Mouse (Mus musculus) hindbrain, embryonic 12.5 days (tissue): ENCODE measurements around the gene Pigv. TPM values are rescaled to one million over a fixed set of nuclear protein-coding genes. Genes with fewer than 3 reads are reported as not detected.
A peak's percentile ranks its signal among the peaks of the same experiment; 100 is the strongest.

Experiments used
- ATAC-seq: fragments of 200-750 bp; cut with Nextera tagmentation; 2 replicates; pipeline ENCODE4 v1.8.0; 2017; ENCODE audit warnings: moderate TSS enrichment; ENCODE audit not compliant: low FRiP score
- H3K27ac ChIP-seq: fragments of 300-500 bp; sonication (generic); 2 replicates; pipeline ENCODE4 v1.5.1; 2016; ENCODE audit warnings: mild to moderate bottlenecking
- H3K27me3 ChIP-seq: fragments of 300-500 bp; sonication (generic); 2 replicates; pipeline ENCODE4 v1.6.1; 2016; ENCODE audit warnings: mild to moderate bottlenecking
- H3K36me3 ChIP-seq: fragments of 300-500 bp; sonication (generic); 2 replicates; pipeline ENCODE4 v1.6.1; 2016; ENCODE audit warnings: mild to moderate bottlenecking
- H3K4me1 ChIP-seq: fragments of 300-500 bp; sonication (generic); 2 replicates; pipeline ENCODE4 v1.6.1; 2016
- H3K4me2 ChIP-seq: fragments of 300-500 bp; sonication (generic); replicated peaks from 2 replicates; pipeline ENCODE4 v1.6.1; 2016; ENCODE audit warnings: mild to moderate bottlenecking
- H3K4me3 ChIP-seq: fragments of 300-500 bp; sonication (generic); 2 replicates; pipeline ENCODE4 v1.5.1; 2016; ENCODE audit warnings: mild to moderate bottlenecking
- H3K9ac ChIP-seq: fragments of 300-500 bp; sonication (generic); 2 replicates; pipeline ENCODE4 v1.6.1; 2016; ENCODE audit warnings: mild to moderate bottlenecking, moderate library complexity
- H3K9me3 ChIP-seq: fragments of 300-500 bp; sonication (generic); replicated peaks from 2 replicates; pipeline ENCODE4 v1.6.1; 2016; ENCODE audit warnings: mild to moderate bottlenecking
- WGBS: fragments of 180-500 bp; shearing (Covaris S2); methylation state at CpG from one replicate; pipeline ENCODE4 v1.1.7; 2016; 5-methylcytosine and 5-hydroxymethylcytosine counted together
- polyA plus RNA-seq: library from polyadenylated mRNA; unstranded; fragments of >200 nt; fragmentation: Nextera tagmentation; extraction: Ambion mirVana; gene quantifications from 2 replicates; pipeline ENCODE4 v1.2.1, GENCODE M21; 2016

Gene Pigv
- polyA plus RNA-seq, 1 experiment from 2014 or later, result 18.6 TPM

DNA sequence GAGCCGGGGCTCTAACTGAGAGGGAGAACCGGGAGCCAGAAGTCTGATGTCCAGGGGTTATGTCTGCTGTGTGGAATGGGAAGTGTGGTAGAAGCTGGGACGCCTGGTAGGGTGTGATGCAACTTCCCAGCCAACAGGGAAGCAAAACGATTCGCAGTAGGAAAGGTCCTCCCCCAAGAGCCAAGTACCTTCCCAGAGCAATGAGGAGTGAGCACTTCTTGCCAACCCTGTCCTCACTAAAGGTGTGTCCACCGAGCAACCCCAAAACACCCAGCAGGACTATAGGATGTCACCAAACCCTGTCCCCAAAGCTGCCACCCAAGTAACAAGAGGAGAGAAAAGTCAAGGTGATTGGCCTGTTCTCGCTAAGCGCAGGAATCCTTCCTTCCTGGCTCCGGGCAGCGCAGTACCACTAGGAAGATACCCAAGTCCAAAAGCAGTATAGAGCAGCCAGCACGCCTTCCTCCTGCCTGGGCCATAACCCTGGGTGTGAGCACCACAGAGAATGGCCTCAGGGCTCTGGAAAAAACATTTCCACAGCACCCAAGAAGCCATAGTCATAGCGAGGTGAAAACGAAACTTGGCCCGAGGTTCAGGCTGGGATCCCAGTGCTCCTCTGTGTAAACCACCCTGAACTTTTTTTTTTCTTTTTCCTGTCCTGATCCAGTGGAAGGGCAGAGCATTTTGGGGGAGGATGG lies 41.2 kb downstream of the Pigv start:
- Histone ChIP-seq H3K9me3 (no peaks in the 10 kb centered on the region), H3K4me1 (peaks cover 19% of the 10 kb centered on the region), H3K4me2 (0 out of 2 replicates have a peak overlapping the region, but pooled peaks have one; percentile 11), H3K27me3 (no peaks in the 10 kb centered on the region), H3K27ac (no peak overlapping the region), H3K4me3 (no peak overlapping the region), H3K36me3 (peaks cover 8% of the 10 kb centered on the region; the same call in 1 of the 2 replicates), H3K9ac (no peak overlapping the region; the same call in 1 of the 2 replicates)
- WGBS, result 89% methylated on average over 14 of the region's 14 CpGs
- ATAC-seq, result no peak

DNA sequence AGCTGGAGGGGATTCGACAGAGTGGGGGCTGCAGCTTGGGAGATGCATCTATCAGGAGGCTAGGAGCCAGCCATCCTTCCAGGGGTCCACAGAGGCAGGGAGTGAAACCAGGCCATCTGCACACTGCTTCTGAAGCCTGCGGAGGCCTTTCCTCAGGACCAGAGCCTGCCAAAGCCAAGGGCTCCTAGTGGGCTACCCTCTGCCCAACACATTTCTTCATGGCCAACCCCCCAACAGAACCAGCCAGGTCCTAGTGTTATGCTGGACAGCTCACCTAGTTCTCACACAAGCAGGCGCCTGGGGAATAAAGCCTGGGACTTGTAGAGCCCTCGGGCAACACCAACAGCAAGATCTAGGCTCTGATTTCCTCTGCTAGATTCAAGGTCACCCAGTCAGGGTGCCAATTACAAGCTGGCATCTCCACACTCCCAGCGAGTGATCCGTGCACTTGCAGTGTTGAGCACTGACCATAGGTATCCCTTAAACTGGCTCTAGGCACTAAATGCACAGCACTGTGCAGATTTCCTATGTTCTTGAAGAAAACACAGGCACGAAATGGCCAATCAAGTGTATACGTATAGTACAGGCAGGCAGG lies 42.0 kb downstream of the Pigv start:
- H3K4me2 ChIP-seq, result no peak overlapping the region
- no peaks in the 10 kb centered on the region for H3K27me3 ChIP-seq
- ATAC-seq, result no peak
- WGBS, result 90% methylated on average over 8 of the region's 8 CpGs
- no peaks in the 10 kb centered on the region for H3K9me3 ChIP-seq
- H3K4me3 ChIP-seq, result no peak overlapping the region
- peaks cover 16% of the 10 kb centered on the region for H3K36me3 ChIP-seq
- H3K27ac ChIP-seq, result no peak overlapping the region
- no peak overlapping the region; the same call in 1 of the 2 replicates for H3K9ac ChIP-seq
- H3K4me1 ChIP-seq, result peaks cover 19% of the 10 kb centered on the region

DNA sequence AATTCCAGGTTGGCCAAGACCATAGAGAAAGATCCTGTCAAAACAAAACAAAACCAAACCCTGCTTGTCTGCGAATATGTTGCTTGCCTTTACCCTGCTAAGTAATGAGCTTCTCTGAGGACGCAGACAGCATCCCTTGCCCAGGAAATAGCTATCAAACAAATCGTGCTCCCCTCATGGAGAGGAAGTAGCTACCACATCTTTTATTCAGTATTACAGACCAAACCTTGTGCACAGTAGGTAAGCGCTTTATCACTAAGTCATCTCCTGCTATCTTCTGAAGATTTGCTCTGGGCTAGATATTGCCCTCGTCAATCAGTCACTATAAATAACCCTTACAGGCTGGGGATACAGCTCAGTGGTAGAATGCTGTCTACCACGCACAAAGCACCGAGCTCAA lies 43.3 kb downstream of the Pigv start:
- Histone ChIP-seq H3K27me3 (no peaks in the 10 kb centered on the region), H3K4me1 (peaks cover 19% of the 10 kb centered on the region), H3K9ac (no peak overlapping the region), H3K36me3 (peaks cover 26% of the 10 kb centered on the region), H3K4me3 (no peak overlapping the region), H3K27ac (no peak overlapping the region), H3K9me3 (no peaks in the 10 kb centered on the region), H3K4me2 (no peak overlapping the region)
- 85% methylated on average over 7 of the region's 7 CpGs for WGBS
- no peak for ATAC-seq

DNA sequence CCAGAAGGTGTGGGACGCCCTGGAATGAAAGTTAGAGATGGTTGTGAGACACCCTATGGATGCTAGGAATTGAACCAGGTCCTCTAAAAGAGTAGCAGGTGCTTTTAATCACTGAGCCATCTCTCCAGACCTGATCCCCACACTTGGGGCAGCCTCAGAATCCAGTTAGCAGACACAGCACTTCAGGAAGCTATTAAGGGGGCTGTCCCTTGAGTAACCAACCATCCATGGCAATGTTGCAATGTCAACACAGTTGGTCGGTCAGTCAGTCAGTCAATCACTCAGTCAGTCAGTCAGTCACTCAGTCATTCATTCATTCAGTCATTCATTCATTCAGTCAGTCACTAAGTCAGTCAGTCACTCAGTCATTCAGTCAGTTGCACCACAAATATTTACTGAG lies 43.9 kb downstream of the Pigv start:
- Histone ChIP-seq H3K27me3 (no peaks in the 10 kb centered on the region), H3K27ac (no peak overlapping the region), H3K9me3 (no peaks in the 10 kb centered on the region), H3K4me2 (no peak overlapping the region), H3K36me3 (peaks cover 31% of the 10 kb centered on the region), H3K4me3 (no peak overlapping the region), H3K9ac (no peak overlapping the region), H3K4me1 (peaks cover 19% of the 10 kb centered on the region)
- ATAC-seq, result no peak
- WGBS, result 90% methylated on average over 2 of the region's 2 CpGs

DNA sequence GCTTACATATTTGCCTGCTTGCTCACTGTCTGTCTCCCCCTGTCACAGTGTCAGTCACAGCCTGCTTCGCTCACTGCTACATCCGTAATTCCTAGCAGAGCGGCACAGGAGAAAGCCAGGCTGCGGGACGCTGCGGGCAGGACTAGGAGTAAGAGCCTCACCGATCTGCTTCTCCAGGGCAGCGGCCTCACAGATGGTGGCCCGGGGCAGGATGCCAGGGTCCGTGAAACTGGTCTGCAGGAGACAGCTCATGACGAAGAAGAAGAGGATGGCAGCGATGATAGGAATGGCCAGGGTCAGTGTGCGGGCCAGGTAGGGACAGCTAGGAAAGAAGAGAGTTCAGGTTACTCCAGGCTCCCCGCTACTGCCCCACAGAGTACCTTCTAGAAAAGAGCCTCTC lies 45.4 kb downstream of the Pigv start:
- Histone ChIP-seq H3K4me1 (peaks cover 13% of the 10 kb centered on the region), H3K36me3 (peaks cover 31% of the 10 kb centered on the region), H3K9ac (no peak overlapping the region), H3K9me3 (no peaks in the 10 kb centered on the region), H3K27ac (no peak overlapping the region), H3K4me2 (no peak overlapping the region), H3K27me3 (no peaks in the 10 kb centered on the region), H3K4me3 (no peak overlapping the region)
- no peak for ATAC-seq
- 94% methylated on average over 14 of the region's 14 CpGs for WGBS

DNA sequence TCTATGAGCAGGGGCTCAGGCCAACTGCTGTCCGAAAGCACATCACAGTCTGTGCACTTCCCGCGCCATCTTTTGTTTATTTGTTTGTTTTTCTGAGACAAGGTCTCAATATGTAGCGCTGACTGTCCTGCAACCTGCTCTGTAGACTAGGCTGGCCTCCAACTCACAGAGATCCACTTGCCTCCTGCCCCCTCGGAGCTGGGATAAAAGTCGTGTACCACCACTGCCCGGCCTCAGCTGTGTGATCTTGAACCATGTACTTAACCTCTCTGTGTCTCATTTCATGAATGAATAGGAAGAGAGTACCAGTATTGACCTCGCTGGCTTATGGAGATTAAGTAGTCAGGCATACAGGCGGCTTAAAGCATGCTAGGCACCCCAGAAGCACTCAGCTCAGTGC lies 45.8 kb downstream of the Pigv start:
- Histone ChIP-seq H3K9me3 (no peaks in the 10 kb centered on the region), H3K36me3 (peaks cover 31% of the 10 kb centered on the region), H3K4me2 (no peak overlapping the region), H3K4me1 (peaks cover 9% of the 10 kb centered on the region), H3K27ac (no peak overlapping the region), H3K4me3 (no peak overlapping the region), H3K9ac (no peak overlapping the region), H3K27me3 (no peaks in the 10 kb centered on the region)
- 85% methylated on average over 9 of the region's 9 CpGs for WGBS
- no peak for ATAC-seq

DNA sequence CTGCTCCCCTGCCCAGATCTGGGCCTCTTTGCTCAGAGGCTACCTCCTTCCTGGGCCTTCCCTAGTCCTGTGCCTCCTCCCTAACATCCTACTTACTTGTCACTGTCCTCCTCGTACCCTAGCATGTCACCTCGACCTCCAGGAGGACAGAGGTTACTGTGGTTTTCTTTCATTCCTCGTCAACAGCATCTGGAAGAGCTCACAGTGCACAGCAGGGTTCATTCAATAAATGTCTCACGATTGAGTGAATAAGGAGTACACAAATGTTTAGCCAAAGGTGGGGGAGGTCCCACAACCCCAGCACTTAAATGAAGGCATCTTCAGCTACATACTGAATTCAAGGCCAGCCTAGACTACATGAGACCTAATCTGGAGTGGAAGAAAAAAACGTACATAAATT lies 46.2 kb downstream of the Pigv start:
- peaks cover 5% of the 10 kb centered on the region for H3K4me1 ChIP-seq
- no peaks in the 10 kb centered on the region for H3K9me3 ChIP-seq
- no peak overlapping the region for H3K4me3 ChIP-seq
- no peak for ATAC-seq
- H3K4me2 ChIP-seq, result no peak overlapping the region
- peak overlapping the region; percentile 35; the same call in 1 of the 2 replicates for H3K9ac ChIP-seq
- H3K27me3 ChIP-seq, result no peaks in the 10 kb centered on the region
- H3K27ac ChIP-seq, result 0 out of 2 replicates have a peak overlapping the region, but pooled peaks have one; percentile 8
- 35% methylated on average over 5 of the region's 5 CpGs for WGBS
- H3K36me3 ChIP-seq, result peaks cover 33% of the 10 kb centered on the region

DNA sequence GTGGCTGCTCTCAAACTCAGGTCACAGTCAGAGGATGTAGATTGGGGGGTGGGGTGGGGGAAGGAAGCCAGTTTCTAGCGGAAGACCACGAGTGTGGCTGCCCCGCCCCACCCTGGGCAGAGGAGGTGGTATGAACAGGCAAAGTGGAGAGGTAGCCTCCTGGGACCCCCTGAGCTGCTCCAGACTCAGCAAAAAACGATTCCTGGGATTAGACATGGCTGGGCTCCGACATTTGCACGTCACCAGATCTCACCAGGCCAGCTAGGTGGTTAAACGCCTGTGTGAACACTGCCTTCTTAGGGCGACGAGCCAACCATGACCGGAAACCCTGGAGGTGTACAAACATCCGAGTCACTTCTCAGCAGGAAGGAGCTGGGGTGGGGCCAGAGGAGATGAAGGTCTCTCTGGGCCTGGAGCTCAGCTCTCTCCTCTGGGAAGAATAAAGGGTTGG lies 46.8 kb downstream of the Pigv start:
- no peak overlapping the region for H3K4me3 ChIP-seq
- H3K36me3 ChIP-seq, result peaks cover 37% of the 10 kb centered on the region
- H3K4me1 ChIP-seq, result 0 out of 2 replicates have a peak, but pooled peaks cover under 1% of the 10 kb centered on the region
- no peak overlapping the region for H3K9ac ChIP-seq
- no peak for ATAC-seq
- H3K9me3 ChIP-seq, result no peaks in the 10 kb centered on the region
- WGBS, result 49% methylated on average over 11 of the region's 11 CpGs
- no peaks in the 10 kb centered on the region for H3K27me3 ChIP-seq
- H3K27ac ChIP-seq, result 0 out of 2 replicates have a peak overlapping the region, but pooled peaks have one; percentile 17
- H3K4me2 ChIP-seq, result no peak overlapping the region

DNA sequence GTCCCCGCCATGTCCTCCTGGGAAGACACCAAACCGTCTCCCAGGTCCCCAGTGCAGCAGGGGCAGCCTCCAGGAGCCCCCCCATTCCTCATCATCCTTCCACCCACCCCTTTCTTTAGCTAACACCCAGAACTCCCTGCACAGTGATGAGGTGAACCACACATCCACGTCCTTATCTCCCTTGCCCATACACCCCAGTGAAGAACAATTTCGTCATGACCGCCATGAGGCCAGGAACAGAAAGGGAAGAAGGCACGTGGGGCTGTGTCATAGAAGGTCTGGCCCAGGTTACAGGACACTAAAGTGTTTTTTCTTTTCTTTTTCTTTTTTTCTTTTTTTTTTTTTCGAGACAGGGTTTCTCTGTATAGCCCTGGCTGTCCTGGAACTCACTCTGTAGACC lies 47.6 kb downstream of the Pigv start:
- H3K27me3 ChIP-seq, result no peaks in the 10 kb centered on the region
- H3K4me3 ChIP-seq, result no peak overlapping the region
- no peak overlapping the region for H3K4me2 ChIP-seq
- no peaks in the 10 kb centered on the region for H3K4me1 ChIP-seq
- peaks cover 37% of the 10 kb centered on the region for H3K36me3 ChIP-seq
- no peak overlapping the region for H3K27ac ChIP-seq
- 83% methylated on average over 7 of the region's 7 CpGs for WGBS
- ATAC-seq, result no peak
- no peaks in the 10 kb centered on the region for H3K9me3 ChIP-seq
- H3K9ac ChIP-seq, result no peak overlapping the region

DNA sequence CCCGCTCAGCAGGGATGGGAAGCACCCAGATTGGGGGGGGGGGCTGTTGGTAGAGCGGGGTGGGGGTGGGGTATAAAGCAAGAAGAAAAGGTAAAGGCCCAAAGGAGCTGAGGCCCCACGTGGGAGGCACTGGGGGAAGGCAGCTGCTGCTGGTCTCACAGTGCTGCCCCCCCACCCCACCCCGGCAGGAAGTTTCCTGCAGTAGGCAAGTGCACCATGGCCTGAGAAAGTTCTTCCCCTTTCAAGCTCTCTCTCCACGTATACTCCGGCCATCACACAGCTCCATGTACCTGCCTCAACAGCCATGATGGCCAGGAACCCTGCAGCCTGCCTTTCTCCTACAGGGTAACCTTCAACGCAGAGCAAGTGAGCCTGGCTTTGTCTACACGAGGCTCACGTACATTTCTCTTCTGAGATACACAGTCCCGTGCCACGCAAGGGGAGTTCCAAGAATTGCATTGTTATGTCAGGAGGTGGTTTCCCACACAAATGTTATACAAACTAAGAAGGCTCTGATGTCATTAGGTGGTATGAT lies 50.2 kb downstream of the Pigv start:
- no peak for ATAC-seq
- Histone ChIP-seq H3K4me3 (no peak overlapping the region), H3K36me3 (peaks cover 37% of the 10 kb centered on the region), H3K4me1 (no peaks in the 10 kb centered on the region), H3K4me2 (no peak overlapping the region), H3K27me3 (no peaks in the 10 kb centered on the region), H3K27ac (no peak overlapping the region), H3K9ac (no peak overlapping the region), H3K9me3 (no peaks in the 10 kb centered on the region)
- 87% methylated on average over 11 of the region's 11 CpGs for WGBS

DNA sequence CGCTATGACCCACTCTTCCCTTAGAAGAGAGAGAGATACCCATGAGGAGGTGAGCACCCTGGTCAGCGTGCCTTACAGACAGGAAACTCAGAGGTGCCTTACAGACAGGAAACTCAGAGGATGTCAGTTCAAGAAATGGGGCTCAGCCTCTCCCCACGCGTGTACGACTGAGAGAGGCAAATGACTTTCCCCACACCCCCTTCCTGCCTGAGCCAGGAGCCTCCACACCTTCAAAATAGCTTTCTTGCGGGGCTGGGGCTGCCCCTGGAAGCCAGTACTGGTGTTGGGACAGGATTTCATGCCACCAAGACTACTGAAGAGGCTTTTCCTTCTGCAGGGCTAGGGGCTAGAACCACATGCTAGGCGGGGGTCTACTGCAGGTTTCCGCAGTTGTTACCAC lies 51.8 kb downstream of the Pigv start:
- ATAC-seq, result no peak
- Histone ChIP-seq H3K4me3 (no peak overlapping the region), H3K4me2 (no peak overlapping the region), H3K27me3 (no peaks in the 10 kb centered on the region), H3K9ac (0 out of 2 replicates have a peak overlapping the region, but pooled peaks have one; percentile 13), H3K27ac (no peak overlapping the region), H3K36me3 (peaks cover 29% of the 10 kb centered on the region), H3K9me3 (no peaks in the 10 kb centered on the region), H3K4me1 (no peaks in the 10 kb centered on the region)
- WGBS, result 88% methylated on average over 8 of the region's 8 CpGs

DNA sequence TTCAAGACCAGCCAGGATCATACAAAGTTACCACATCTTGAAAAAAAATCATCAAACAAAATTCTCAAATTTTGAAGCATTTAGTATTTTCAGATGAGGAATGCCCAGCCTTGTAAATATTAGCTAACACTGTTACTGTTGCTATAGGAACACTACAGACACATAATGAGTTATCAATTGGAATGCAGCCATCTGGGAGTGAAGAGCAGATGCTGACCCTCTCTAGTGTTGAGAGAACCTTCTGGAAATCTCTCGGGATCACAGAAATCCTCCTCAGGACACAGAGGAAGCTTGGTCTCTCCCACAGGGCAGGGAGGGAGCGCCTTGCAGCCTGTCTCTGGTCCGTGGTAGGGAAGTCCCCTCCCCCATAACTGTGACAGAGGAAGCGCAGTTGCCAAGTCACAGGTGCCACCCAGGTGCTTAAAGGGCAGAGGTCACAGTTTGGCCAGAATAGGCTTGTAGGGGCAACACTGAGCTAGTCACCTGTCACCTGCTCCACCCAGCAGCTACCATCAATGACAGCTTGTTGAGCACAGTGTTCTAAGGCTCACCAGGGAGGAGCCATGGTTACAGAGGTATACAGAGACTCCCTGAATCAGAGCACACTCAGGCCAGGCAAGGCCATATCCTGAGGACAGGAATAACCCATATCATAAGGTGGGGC lies 52.8 kb downstream of the Pigv start:
- Histone ChIP-seq H3K9me3 (no peaks in the 10 kb centered on the region), H3K4me2 (no peak overlapping the region), H3K36me3 (peaks cover 21% of the 10 kb centered on the region), H3K27me3 (no peaks in the 10 kb centered on the region), H3K9ac (no peak overlapping the region), H3K4me3 (no peak overlapping the region), H3K4me1 (no peaks in the 10 kb centered on the region), H3K27ac (no peak overlapping the region)
- no peak for ATAC-seq
- WGBS, result 69% methylated on average over 4 of the region's 4 CpGs
